Mouse (Mus musculus): ENCODE measurements around the gene Gpt2. TPM values are rescaled to one million over a fixed set of nuclear protein-coding genes. Genes with fewer than 3 reads are reported as not detected.

Gpt2 gene
- 49.0 and 49.2 TPM in 2 replicates for polyA plus RNA-seq (2012; rRNA removed)

GRCm38 (mm10) chr8:85492125-85492875 lies at the start of gene Gpt2:
Gene Gpt2 (plus strand): TSS chr8:85492576.
- Histone ChIP-seq H3K4me3 (ENCODE audit: insufficient read depth, low read length) (peak within 1 kb of the TSS; percentile 99), H3K27ac (ENCODE audit: insufficient read depth, low read length) (peak within 1 kb of the TSS; percentile 89), H3K4me1 (ENCODE audit: control insufficient read depth, insufficient read depth, low read length) (peaks cover 4% of the 10 kb centered on the region; the same call in 1 of the 2 replicates)
- TF ChIP-seq POLR2A (IDR thresholded peaks at IDR 0.05; ENCODE audit: extremely low read depth, insufficient read depth, low read length) (peak; percentile 89), CTCF (IDR thresholded peaks at IDR 0.05; ENCODE audit: extremely low read depth, insufficient read depth, low read length) (no peak)

DNA sequence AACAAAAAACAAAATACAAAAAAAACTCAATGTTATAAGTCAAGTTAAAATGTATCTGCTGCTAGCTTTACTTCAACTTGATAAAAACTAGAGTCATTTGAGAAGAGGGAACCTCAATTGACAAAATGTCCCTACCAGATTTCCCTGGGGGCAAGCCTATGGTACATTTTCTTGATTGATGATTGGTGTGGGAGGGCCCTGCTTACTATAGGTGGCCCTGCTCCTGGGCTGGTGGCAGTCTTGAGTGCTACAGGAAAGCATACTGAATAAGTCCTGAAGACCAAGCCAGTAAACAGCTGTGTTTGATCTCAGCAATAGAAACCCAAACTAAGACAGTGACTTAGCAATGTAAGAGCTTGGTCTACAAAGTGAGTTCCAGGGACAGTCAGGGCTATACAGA lies 48.3 kb upstream of the Gpt2 start:
- no peak for TF ChIP-seq CTCF (IDR thresholded peaks at IDR 0.05; ENCODE audit: extremely low read depth, insufficient read depth, low read length)
- H3K4me1 ChIP-seq (ENCODE audit: control insufficient read depth, insufficient read depth, low read length): no peaks in the 10 kb centered on the region

DNA sequence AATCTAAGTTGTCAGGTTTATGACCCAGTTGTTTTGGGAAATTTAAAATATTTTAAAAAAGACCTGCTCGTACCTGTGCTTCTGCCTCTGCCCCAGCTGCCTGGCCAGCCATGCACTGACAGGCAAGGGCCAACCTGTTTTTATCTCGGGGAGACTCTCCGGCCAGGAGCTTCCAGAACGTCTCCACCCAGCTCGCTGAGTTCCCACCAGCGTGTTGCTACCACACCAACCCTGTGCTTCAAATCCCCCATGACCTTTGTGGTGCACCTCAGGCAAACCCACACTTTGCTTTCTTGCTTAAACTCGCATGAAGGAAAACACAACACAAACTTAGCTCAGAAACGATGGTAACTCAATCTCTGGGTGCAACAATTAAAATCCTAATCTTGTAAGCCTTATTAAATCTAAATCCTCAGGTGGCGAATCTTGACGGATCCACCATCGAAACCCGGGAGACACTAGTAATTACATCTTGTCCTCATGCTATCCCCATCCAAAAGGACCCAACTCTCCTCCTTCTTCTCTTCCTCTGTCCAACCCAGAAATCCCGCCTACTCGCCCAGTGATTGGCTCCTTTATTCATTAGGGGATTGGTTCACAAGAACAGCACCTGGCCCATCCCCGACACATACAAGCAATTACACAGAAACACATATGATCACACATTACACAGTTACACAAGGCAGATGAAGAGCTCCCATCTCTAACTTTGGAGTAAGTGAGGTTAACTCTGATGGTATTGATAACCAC lies 46.3 kb upstream of the Gpt2 start:
- no peak overlapping the region for H3K27ac ChIP-seq (ENCODE audit: insufficient read depth, low read length)
- H3K4me1 ChIP-seq (ENCODE audit: control insufficient read depth, insufficient read depth, low read length): no peaks in the 10 kb centered on the region
- TF ChIP-seq POLR2A (IDR thresholded peaks at IDR 0.05; ENCODE audit: extremely low read depth, insufficient read depth, low read length) (no peak), CTCF (IDR thresholded peaks at IDR 0.05; ENCODE audit: extremely low read depth, insufficient read depth, low read length) (no peak)
- H3K4me3 ChIP-seq (ENCODE audit: insufficient read depth, low read length): no peak overlapping the region

More for the DNA sequence above, 48.3 kb upstream of the Gpt2 start:
- H3K27ac ChIP-seq (ENCODE audit: insufficient read depth, low read length): no peak overlapping the region
- H3K4me3 ChIP-seq (ENCODE audit: insufficient read depth, low read length): no peak overlapping the region

DNA sequence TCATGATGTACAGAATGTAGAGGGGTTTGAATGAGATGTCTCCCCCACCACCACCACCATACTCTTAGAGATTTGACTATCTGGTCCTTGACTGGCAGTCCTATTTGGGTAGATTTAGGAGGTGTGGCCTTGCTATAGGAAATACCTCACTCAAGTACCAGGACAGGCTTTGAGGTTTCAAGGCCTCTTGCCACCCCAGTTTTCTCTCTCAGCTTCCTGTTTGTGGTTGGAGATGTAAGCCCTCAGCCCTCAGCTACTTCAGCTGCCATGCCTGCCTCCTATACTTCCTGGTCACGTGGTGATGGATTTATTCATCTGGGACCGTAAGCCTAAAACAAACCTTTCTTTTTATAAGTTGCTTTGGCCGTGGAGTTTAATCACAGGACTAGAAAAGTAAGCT lies 42.0 kb upstream of the Gpt2 start:
- no peak overlapping the region for H3K27ac ChIP-seq (ENCODE audit: insufficient read depth, low read length)
- no peak overlapping the region for H3K4me3 ChIP-seq (ENCODE audit: insufficient read depth, low read length)
- TF ChIP-seq POLR2A (IDR thresholded peaks at IDR 0.05; ENCODE audit: extremely low read depth, insufficient read depth, low read length) (no peak), CTCF (IDR thresholded peaks at IDR 0.05; ENCODE audit: extremely low read depth, insufficient read depth, low read length) (no peak)
- no peaks in the 10 kb centered on the region for H3K4me1 ChIP-seq (ENCODE audit: control insufficient read depth, insufficient read depth, low read length)

DNA sequence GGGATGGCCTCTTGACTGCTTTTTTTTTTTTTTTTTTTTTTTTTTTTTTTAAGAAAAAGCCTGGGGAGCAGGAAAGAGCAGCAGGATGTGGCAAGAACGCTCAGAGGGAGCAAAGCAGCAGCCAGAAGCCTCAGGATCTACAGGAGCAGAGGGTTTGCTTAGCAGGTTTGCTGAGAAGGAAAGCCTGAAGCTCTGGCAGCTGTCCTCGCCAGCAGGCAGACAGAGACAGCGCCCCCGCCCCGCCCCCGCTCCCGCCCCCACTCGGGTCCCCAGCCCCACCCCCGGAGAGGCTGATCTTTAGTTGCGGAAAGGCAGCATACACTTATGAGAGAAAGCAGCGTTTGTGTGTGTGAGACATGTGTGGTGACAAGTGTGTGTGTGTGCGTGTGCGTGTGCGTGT lies 40.0 kb upstream of the Gpt2 start:
- Histone ChIP-seq H3K4me3 (ENCODE audit: insufficient read depth, low read length) (no peak overlapping the region), H3K4me1 (ENCODE audit: control insufficient read depth, insufficient read depth, low read length) (no peaks in the 10 kb centered on the region), H3K27ac (ENCODE audit: insufficient read depth, low read length) (no peak overlapping the region)
- no peak for TF ChIP-seq POLR2A (IDR thresholded peaks at IDR 0.05; ENCODE audit: extremely low read depth, insufficient read depth, low read length)
- no peak for TF ChIP-seq CTCF (IDR thresholded peaks at IDR 0.05; ENCODE audit: extremely low read depth, insufficient read depth, low read length)

GRCm38 (mm10) chr8:85453256-85453655 lies 39.1 kb upstream of the Gpt2 start:
- no peaks in the 10 kb centered on the region for H3K4me1 ChIP-seq (ENCODE audit: control insufficient read depth, insufficient read depth, low read length)
- H3K4me3 ChIP-seq (ENCODE audit: insufficient read depth, low read length): no peak overlapping the region
- TF ChIP-seq CTCF (IDR thresholded peaks at IDR 0.05; ENCODE audit: extremely low read depth, insufficient read depth, low read length): no peak
- no peak for TF ChIP-seq POLR2A (IDR thresholded peaks at IDR 0.05; ENCODE audit: extremely low read depth, insufficient read depth, low read length)
- no peak overlapping the region for H3K27ac ChIP-seq (ENCODE audit: insufficient read depth, low read length)

DNA sequence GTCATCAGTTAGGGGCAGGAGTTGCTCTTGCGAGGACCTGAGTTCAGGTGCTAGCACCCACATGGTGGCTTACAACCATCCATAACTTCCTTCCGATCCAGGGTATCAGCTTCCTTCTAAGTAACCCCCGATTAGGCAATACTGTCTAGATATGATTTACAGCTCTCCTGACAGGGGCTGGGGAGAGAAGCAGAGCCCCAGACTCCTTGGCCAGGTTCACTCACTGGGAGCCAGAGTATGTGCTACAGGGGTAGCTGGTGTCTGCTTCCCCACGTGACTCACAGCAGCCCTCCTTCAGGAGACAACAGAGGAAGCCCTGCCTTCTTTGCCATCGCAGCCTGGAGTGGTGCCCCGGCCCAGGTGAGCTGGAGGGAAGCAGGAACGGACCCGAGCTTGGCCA lies 37.6 kb upstream of the Gpt2 start:
- Histone ChIP-seq H3K27ac (ENCODE audit: insufficient read depth, low read length) (no peak overlapping the region), H3K4me1 (ENCODE audit: control insufficient read depth, insufficient read depth, low read length) (no peaks in the 10 kb centered on the region), H3K4me3 (ENCODE audit: insufficient read depth, low read length) (no peak overlapping the region)
- TF ChIP-seq CTCF (IDR thresholded peaks at IDR 0.05; ENCODE audit: extremely low read depth, insufficient read depth, low read length): no peak
- no peak for TF ChIP-seq POLR2A (IDR thresholded peaks at IDR 0.05; ENCODE audit: extremely low read depth, insufficient read depth, low read length)

DNA sequence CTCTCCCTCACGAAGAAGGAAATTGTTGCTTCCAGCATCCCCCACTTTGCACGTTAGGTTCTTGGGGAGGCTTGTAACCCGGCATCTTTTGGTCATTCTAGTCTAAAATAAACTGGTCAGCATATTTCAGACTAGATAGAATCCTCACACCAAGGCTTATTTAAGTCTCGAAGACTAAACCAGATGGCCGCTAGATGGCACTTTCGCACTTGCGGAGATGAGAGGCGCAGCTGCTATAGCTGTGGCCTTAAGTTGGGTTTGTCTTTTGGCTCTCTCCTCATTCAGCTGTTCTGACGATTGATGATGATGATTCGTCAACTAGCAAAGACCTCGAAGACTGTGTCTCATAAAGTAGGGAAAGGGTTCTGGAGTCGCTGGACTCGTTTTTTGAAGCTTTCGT lies 35.8 kb upstream of the Gpt2 start:
- H3K4me3 ChIP-seq (ENCODE audit: insufficient read depth, low read length): no peak overlapping the region
- no peaks in the 10 kb centered on the region for H3K4me1 ChIP-seq (ENCODE audit: control insufficient read depth, insufficient read depth, low read length)
- no peak overlapping the region for H3K27ac ChIP-seq (ENCODE audit: insufficient read depth, low read length)
- TF ChIP-seq POLR2A (IDR thresholded peaks at IDR 0.05; ENCODE audit: extremely low read depth, insufficient read depth, low read length): no peak
- peak; percentile 89 for TF ChIP-seq CTCF (IDR thresholded peaks at IDR 0.05; ENCODE audit: extremely low read depth, insufficient read depth, low read length)

- Histone ChIP-seq H3K27ac (ENCODE audit: insufficient read depth, low read length) (no peak overlapping the region), H3K4me1 (ENCODE audit: control insufficient read depth, insufficient read depth, low read length) (no peaks in the 10 kb centered on the region), H3K4me3 (ENCODE audit: insufficient read depth, low read length) (no peak overlapping the region)
- TF ChIP-seq CTCF (IDR thresholded peaks at IDR 0.05; ENCODE audit: extremely low read depth, insufficient read depth, low read length) (no peak), POLR2A (IDR thresholded peaks at IDR 0.05; ENCODE audit: extremely low read depth, insufficient read depth, low read length) (no peak)
These were observed 32.8 kb upstream of the Gpt2 start for GRCm38 (mm10) chr8:85459582-85459981.

DNA sequence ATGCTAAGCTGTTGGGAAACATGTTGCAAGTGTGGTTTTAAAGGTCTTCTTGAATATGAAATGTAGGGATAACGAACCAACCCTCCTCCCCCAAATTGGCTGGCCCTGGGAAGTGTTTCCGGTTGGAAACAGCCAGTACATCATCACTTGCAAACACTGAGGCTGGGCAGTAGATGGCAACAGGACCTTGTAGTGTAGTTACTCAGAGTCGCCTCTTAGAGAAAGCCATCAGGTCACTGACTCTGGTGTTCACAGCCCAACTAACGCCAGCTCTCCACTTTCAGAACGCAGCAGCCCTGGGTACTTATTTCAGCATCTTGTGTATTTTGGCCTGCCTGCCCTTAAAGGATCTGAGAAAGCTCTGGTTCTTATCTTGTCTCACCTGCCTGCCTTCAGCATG lies 31.6 kb upstream of the Gpt2 start:
- TF ChIP-seq CTCF (IDR thresholded peaks at IDR 0.05; ENCODE audit: extremely low read depth, insufficient read depth, low read length): peak; percentile 55
- no peak for TF ChIP-seq POLR2A (IDR thresholded peaks at IDR 0.05; ENCODE audit: extremely low read depth, insufficient read depth, low read length)
- Histone ChIP-seq H3K27ac (ENCODE audit: insufficient read depth, low read length) (no peak overlapping the region), H3K4me1 (ENCODE audit: control insufficient read depth, insufficient read depth, low read length) (no peaks in the 10 kb centered on the region), H3K4me3 (ENCODE audit: insufficient read depth, low read length) (no peak overlapping the region)

All from cortical plate, adult 2 months (tissue).